Mouse (Mus musculus): Measurements from ENCODE around the gene Spock1.

Spock1 gene

GRCm38 (mm10) chr13:57858491-57858890, 49.6 kb downstream of the Spock1 start:
- DNase-seq: no peak

DNA sequence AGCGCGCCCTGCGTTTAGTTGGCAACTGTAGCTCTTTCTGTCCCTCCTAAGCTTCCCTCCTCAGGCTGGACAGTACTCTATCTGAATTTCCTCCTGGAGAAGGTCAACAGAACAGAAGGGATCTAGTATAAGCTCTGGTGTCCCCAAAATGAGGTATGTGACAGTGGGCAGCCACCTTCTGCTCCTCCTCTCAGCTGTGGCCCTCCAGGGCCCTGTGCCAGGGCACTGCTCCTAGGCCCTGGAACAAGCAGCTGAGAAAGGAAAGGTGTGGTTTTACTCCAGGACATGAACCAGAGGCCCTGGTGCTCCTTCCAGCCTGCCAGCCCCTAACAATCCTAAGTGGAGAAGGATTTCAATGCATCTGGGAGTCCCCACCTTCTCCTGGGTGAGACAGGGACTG, 51.1 kb downstream of the Spock1 start:
- no peak for DNase-seq

DNA sequence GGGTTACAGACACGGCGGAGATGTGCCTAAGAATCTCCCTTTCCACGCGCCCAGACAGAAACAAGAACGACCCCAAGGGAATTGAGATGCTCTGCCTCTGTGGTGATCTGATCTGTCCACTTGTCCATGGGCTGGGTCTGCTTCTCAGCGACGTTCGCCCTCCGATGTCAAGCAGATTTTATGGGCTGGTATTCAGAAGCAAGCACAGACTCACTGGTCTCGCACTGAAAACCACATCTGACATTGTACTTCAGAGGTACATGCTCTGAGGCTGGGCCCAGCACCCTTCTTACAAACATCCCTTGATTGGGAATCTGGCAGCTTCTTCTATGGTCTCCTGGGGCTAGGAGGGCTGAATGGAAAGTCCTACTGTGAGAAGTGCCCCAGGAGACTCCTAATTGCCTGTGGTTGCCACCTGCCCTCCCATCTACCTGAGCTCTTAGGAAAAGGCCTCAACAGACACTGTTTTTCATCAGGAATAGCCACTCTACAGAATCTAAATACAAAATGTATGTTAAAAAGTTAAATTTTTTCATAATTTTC, 51.8 kb downstream of the Spock1 start:
- no peak for DNase-seq

- DNase-seq: no peak
Measured at GRCm38 (mm10) chr13:57855766-57856165, 52.4 kb downstream of the Spock1 start.

DNA sequence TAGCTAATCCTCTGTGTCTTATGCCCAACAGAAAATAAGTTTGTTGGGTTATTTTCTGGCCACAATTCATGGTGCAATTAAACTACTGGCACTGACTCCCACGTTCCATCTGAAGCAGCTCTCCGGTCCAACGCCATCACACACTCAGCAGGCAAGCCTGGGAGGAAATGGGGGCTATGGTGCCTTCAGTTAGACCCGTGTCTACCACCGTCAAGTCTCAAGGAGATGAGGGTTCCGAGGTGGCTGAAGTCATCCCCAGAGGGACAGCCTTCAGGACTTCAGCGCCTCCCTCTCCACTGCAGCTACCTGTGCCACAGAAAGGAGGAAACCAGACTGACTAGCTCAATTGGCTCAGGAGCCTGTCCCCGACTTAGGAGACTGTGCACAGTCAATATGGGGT, 53.7 kb downstream of the Spock1 start:
- DNase-seq: no peak

- no peak for DNase-seq
Measured at GRCm38 (mm10) chr13:57853621-57854020, 54.5 kb downstream of the Spock1 start.

DNA sequence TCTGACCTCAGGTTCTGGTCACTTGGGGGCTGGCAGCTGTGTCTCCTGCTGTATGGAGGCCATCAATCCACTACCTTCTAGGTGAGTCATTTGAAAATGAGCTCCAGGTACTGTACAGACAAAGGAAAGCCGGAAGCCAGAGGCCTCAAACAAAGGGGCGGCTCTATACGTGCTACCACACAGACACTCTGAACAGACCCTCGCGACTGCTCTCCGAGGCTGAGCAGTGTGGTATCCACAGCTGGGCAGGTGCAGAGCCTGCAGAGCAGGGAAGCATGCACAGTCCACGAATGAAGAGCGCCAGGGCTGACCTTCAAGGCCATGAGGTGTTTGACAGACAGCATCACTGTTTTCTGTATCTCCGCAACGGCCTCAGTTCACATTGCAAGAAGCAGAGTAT, 55.0 kb downstream of the Spock1 start:
- no peak for DNase-seq

- no peak for DNase-seq
Measured at GRCm38 (mm10) chr13:57848931-57849330, 59.2 kb downstream of the Spock1 start.

DNA sequence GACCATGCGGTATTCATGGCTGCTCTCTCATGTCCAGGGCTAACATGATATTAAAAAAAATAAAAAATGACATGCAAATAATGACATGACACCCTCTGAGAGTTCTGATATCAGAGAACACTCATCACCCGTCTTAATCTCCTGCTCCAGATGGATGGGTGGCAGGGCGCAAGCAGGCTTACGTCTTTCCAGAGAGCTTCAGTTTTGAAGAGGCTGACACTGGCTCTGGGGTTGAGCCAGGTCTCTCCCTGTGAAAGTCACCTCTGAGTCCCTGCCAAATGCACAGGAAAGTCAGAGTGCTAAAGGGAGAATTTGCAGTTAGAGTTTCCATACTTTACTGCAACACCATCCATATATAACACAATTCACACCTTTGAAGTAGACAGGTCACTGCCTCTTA, 61.0 kb downstream of the Spock1 start:
- no peak for DNase-seq

GRCm38 (mm10) chr13:57846468-57846867, 61.7 kb downstream of the Spock1 start:
- DNase-seq: no peak

GRCm38 (mm10) chr13:57841141-57841848, 66.8 kb downstream of the Spock1 start:
- DNase-seq: no peak

DNA sequence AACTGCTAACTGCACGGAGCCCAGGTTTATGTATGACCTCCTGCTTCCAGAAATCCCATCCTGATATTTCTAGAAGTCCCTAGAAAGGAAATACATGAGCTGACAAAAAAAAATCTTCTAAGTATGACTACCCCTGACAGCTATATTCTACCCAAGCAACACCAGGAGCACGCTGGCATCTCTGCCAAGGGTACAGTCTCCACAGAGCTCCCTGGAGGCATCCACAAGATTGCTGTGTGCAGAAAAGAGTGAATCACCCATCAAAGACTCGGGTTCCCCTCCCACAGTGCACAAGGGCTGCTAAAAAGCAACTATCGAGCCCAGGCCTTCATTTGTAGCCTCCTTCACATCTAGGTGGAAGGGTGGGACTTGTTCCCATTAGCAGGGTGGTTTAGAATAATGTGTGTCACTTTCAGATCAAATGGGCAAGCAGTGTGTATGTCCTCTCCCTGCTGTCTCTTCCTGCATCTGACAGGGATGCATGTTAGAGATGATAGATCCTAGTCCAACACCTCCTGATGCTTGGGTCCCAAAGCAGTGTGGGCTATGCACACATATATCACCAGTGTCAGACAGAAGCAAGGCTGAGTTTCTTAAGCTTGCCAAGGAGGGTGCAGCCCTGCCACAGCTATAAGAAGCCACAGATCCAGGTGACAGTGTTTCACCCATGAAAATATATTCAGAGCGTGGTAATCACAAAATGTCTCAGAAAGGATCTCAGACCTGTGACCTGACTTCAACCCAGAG, 70.3 kb downstream of the Spock1 start:
- no peak for DNase-seq

DNA sequence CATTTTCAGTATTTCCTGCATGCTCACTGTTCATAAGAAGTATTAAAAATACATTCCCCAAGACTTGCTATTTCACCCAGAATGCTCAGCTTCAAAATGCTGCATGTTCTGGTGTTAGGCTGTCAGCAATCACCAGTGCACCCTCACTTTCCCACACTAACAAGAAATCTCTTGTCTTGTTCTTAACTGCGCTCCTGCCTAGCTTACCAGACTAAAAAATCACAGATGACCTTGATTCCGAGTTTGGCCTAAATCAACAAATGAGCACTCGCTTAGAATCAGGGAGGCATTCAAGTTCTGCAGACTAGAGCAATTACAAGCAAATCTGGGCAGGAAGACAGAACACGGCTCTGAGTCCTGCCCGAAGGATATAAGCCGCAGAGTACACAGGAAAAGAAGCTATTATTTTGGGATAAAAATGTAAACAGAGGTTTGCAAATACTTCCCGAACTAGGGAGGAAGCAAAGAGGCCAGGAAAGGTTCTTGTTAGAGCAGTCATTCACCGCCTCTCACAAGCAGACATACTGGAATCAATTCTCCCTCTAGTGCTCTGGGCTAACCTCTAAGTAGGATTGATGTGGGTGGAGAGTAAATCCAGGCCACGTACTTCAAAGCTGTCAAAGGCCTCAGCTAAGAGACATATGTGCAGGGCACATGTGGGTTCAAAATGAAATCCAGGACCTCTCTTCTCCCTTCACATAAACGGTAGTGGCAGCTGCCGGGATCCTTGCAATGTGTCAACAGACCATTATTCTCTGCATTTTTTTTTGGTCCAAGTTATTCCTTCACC, 76.6 kb downstream of the Spock1 start:
- no peak for DNase-seq

DNA sequence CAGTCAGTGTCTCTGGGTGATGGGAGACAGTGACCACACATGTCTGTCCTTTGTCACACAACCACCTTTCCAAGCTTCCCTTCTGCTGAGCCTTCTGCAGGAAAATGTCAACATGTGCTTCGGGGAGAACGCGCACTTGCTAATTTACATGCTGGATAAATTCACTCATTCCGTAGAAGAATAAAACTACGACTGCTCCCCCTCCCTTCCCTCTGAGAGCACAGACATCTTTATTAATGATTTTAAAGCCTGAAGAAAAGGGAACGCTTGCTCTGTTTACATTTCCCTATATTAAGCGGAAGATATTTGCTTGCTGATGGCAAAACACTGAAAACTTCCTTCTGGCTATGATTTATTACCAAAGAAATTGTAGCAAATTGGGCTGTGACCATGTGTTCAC, 77.2 kb downstream of the Spock1 start:
- no peak for DNase-seq

DNA sequence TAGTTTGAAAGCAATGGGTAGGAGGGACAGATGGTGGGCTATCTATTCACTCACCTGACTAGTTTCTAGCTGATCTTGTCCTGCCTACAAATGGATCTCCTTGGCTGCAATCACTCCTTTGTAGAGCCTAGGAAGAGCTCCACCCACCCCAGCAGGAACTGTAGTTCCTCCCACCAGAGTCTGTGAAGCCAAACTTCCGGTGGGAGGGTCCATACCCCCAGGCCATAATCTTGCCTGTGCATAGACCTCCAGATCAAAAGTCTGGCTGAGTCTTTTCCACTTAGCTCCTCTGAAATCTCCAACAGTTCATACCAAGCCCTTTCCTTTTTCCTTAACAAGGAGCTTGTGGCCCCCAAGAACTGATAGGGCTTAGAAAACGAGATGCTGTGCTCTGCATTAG, 78.0 kb downstream of the Spock1 start:
- no peak for DNase-seq

- DNase-seq: no peak
Measured at GRCm38 (mm10) chr13:57816276-57816675, 91.9 kb downstream of the Spock1 start.

DNA sequence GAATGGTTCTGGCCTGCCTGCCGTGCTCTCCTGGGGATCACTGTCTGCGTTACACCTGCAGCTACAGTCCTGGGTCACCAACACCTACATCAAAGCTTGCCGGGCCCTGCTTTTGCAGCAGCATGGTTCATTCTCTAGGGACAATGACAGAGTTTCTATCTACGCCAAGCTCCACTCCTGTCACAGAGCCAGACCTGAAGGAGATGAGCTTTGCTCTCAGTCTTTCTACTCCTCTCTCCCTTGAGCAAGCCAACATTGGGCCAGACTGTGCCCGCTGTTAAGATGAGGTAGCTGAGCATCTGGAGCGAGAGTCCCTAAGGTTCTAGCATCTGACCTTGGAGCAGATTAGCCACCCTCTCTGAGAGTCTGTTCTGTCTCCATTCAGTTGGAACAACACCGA, 95.5 kb downstream of the Spock1 start:
- DNase-seq: no peak

GRCm38 (mm10) chr13:57811253-57811652, 96.9 kb downstream of the Spock1 start:
- DNase-seq: no peak

DNA sequence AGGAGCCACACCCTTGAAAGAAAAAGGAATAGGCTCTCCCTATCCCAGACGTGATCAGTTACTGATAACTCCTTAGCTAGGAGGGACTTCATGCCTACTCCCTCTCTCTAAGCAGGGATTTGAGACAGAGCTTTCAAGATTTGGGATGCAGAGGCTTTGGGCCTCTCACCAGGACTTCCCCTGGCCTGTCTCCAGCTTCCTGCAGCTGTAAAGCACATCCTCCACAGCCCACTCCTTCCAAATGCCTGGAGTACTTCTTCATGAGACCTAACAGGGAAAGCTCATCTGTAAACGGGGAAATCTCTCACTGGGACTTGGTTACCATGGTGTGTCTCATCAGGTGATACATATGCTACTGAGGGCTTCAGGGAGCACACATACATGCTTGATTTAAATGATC, 97.3 kb downstream of the Spock1 start:
- DNase-seq: no peak

- no peak for DNase-seq
Measured at GRCm38 (mm10) chr13:57810083-57810482, 98.0 kb downstream of the Spock1 start.

- DNase-seq: no peak
Measured at GRCm38 (mm10) chr13:57809603-57810002, 98.5 kb downstream of the Spock1 start.

- no peak for DNase-seq
Measured at GRCm38 (mm10) chr13:57806816-57807215, 101.3 kb downstream of the Spock1 start.

GRCm38 (mm10) chr13:57806301-57806700, 101.8 kb downstream of the Spock1 start:
- no peak for DNase-seq

- DNase-seq: no peak
Measured at GRCm38 (mm10) chr13:57798633-57799032, 109.5 kb downstream of the Spock1 start.

Data from lung, postnatal 14 days (tissue).